8 mouse cellular contexts compared by ENCODE assay signal in genomic region chr9:117393626-117394525, GRCm38 (mm10).
DNase-seq lines count a peak whose midpoint lies in the region; ATAC-seq and TF ChIP-seq lines count a peak whose summit lies in the region.

No protein-coding gene starts in this region.

- no peak for TF ChIP-seq CTCF in cerebellum, adult 2 months (IDR thresholded peaks at IDR 0.05; ENCODE audit: borderline replicate concordance, insufficient read depth, low read depth, low read length)

- TF ChIP-seq POLR2A in cerebellum, adult 2 months (IDR thresholded peaks at IDR 0.05; ENCODE audit: borderline replicate concordance, insufficient read depth, low read length): no peak

- H3K36me3 ChIP-seq in neural tube, embryonic 11.5 days (ENCODE audit: control insufficient read depth, insufficient read depth, low read length): no peaks in the 10 kb centered on the region
- H3K36me3 ChIP-seq in intestine, embryonic 14.5 days (ENCODE audit: control insufficient read depth, insufficient read depth, low read length): no peaks in the 10 kb centered on the region

- no peak overlapping the region for H3K4me2 ChIP-seq in neural tube, embryonic 11.5 days (ENCODE audit: low read depth)
- no peak overlapping the region for H3K4me2 ChIP-seq in intestine, embryonic 14.5 days (ENCODE audit: low read length)

- H3K9me3 ChIP-seq in neural tube, embryonic 11.5 days (ENCODE audit: control insufficient read depth, low read length): no peaks in the 10 kb centered on the region
- 0 out of 2 replicates have a peak, but pooled peaks cover 2% of the 10 kb centered on the region for H3K9me3 ChIP-seq in intestine, embryonic 14.5 days (ENCODE audit: control insufficient read depth, low read length)

- no peak overlapping the region for H3K4me3 ChIP-seq in cerebellum, adult 2 months (replicated peaks; ENCODE audit: insufficient read depth, low read depth, low read length)
- H3K4me3 ChIP-seq in neural tube, embryonic 11.5 days (ENCODE audit: low read depth, low read length): no peak overlapping the region
- H3K4me3 ChIP-seq in intestine, embryonic 14.5 days (ENCODE audit: low read depth, low read length): no peak overlapping the region

- WGBS in cerebellum, adult 2 months: 38% methylated on average over 18 of the region's 18 CpGs
- WGBS in neural tube, embryonic 11.5 days: 71% methylated on average over 18 of the region's 18 CpGs
- 35% methylated on average over 18 of the region's 18 CpGs for WGBS in intestine, embryonic 14.5 days

- DNase-seq in cerebellum, postnatal 14 days: peak; percentile 69 to 75
- no peak for DNase-seq in cerebellum, adult 2 months
- DNase-seq in neural tube, embryonic 11.5 days (ENCODE audit: low spot score): peak; percentile 30
- DNase-seq in neural tube, embryonic 10.5 days (ENCODE audit: extremely low spot score, low spot score): no peak
- DNase-seq in intestine, embryonic 14.5 days (ENCODE audit: low spot score): peak; percentile 75
- DNase-seq in lung, postnatal 14 days: peak; percentile 55
- no peak for DNase-seq in adipocyte (ENCODE audit: low spot score)
- no peak for DNase-seq in B cell, adult 2 months

- ATAC-seq in neural tube, embryonic 11.5 days (ENCODE audit: insufficient read depth, low FRiP score, low TSS enrichment): no peak
- peak; percentile 47; the same call in 1 of the 2 replicates for ATAC-seq in intestine, embryonic 14.5 days (replicated peaks; ENCODE audit: low FRiP score, low TSS enrichment, low read depth)

- H3K9ac ChIP-seq in neural tube, embryonic 11.5 days (ENCODE audit: low read length): no peak overlapping the region
- no peak overlapping the region for H3K9ac ChIP-seq in intestine, embryonic 14.5 days (ENCODE audit: low read length)

- H3K27me3 ChIP-seq in cerebellum, adult 2 months (ENCODE audit: control insufficient read depth, insufficient read depth, low read length): no peaks in the 10 kb centered on the region
- no peaks in the 10 kb centered on the region for H3K27me3 ChIP-seq in neural tube, embryonic 11.5 days (ENCODE audit: control insufficient read depth, insufficient read depth, low read length)
- H3K27me3 ChIP-seq in intestine, embryonic 14.5 days (replicated peaks; ENCODE audit: control insufficient read depth, insufficient read depth, low read length): no peaks in the 10 kb centered on the region

- no peaks in the 10 kb centered on the region for H3K4me1 ChIP-seq in cerebellum, adult 2 months (ENCODE audit: control insufficient read depth, insufficient read depth, low read length)
- H3K4me1 ChIP-seq in neural tube, embryonic 11.5 days (ENCODE audit: control insufficient read depth, insufficient read depth, low read length): no peaks in the 10 kb centered on the region
- H3K4me1 ChIP-seq in intestine, embryonic 14.5 days (replicated peaks; ENCODE audit: control insufficient read depth, insufficient read depth, low read length): no peaks in the 10 kb centered on the region; the same call in 1 of the 2 replicates

- no peak overlapping the region for H3K27ac ChIP-seq in cerebellum, adult 2 months (ENCODE audit: insufficient read depth, low read length)
- no peak overlapping the region for H3K27ac ChIP-seq in neural tube, embryonic 11.5 days (ENCODE audit: low read depth, low read length)
- no peak overlapping the region for H3K27ac ChIP-seq in intestine, embryonic 14.5 days (ENCODE audit: low read depth)

Comparison
In these comparisons a context has a peak if more than half of its experiments do, and no peak if none do; other contexts are left out.
1. DNase-seq: peak in cerebellum, postnatal 14 days (2 of 2), neural tube, embryonic 11.5 days (single experiment), intestine, embryonic 14.5 days (single experiment) and lung, postnatal 14 days (single experiment); none in cerebellum, adult 2 months (0 of 2), neural tube, embryonic 10.5 days (single experiment), adipocyte (single experiment) and B cell, adult 2 months (0 of 2).